Mouse (Mus musculus) kidney, postnatal 14 days (tissue): ENCODE measurements around the gene B3gnt6.
"Not testable (repeated sequence)": the region's sequence is repeated elsewhere in the genome, so short reads cannot be mapped to it uniquely, and the experiment has no call there.

Source experiments
- DNase-seq: peaks from one replicate; pipeline ENCODE4 v3.0.0; 2022; ENCODE audit warnings: mixed read lengths

The B3gnt6 gene

DNA sequence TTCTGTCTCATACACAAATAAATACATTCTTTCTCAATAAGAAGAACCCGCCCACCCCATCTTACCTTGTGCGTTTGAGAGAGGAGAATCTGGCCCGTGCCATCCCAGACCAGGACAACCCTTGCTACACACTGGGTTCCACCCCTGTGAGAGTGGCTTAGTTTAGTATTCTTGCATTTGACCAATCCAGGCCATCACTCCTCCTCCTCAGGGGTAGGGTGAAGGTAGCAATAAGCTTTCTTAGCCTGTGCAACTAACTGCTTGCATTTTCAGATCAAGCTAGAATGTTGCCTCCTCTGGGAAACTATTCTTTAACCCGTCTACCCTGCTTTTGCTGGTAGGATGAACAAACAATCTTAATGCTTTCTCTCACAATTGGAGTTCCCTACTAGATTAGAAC, at the start of gene B3gnt6:
B3gnt6 (minus strand) TSS at position 101 of the 400 bp plus-strand sequence.
- no peak for DNase-seq

DNA sequence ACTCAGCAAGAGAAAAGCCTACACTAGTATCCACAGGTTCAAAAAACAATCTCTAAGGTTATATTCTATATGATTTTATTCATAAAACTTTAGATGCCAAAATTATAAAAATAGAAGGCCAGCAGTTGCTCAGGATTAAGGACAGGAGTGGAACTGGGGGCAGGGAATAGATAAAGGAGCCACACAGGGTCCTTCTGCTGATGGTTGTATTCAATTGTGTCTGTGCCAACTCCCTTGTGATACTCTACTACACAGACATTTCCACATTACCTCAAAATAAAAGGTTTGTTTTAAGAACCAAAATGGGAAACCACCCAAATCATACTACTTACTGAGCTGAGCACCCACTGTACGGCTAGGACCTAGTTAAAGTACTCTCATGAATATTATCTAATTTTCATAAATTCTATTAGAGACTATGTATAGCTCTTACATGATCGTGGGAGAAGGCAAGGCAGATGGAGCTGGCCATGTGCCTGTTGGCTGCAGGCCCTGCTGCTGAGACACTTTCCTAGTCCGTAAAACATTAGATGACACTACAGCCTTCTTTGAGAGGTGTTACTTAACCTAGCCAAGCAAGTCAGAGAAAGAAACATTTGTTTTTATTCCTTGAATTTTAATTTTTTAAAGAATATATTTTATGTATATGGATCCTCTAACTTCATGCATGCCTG, 37.5 kb upstream of the B3gnt6 start:
- no peak for DNase-seq

DNA sequence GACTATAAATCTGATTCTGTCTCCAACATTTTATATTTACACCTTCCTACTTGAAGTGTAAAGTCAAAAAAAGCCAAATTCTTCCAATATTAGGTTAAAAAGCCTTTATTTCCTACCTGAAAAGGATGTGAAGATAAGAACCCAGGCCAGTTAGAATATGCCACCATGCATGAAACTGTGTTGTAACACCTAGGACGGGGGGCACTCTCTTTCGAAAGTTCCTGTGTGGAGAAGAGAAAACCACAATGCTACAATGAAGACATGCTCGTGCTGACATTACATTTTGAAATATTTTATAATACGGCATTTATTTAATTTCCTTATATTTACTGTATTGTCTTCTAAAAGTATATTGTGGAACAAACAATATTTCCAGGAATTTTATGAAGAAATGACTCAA, 24.5 kb upstream of the B3gnt6 start:
- DNase-seq: no peak

DNA sequence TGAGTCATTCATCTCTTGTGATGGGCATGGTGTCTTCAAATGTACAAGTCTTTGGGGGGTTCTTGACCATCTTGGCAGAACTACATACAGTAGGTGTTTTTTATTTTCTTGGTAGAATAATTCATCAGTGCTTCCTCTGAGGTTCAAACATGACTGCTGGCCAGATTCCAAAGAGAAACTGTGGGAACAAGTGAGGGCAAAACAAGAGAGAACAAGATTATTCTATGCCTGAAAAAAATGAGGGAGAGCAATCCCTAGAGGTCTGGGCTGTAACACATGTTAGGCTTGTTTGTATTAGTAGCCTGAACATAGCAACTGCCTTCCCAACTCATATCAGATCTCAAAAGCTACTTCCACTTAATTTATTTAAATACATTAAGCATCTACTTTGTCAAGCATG, 17.4 kb upstream of the B3gnt6 start:
- DNase-seq: no peak

DNA sequence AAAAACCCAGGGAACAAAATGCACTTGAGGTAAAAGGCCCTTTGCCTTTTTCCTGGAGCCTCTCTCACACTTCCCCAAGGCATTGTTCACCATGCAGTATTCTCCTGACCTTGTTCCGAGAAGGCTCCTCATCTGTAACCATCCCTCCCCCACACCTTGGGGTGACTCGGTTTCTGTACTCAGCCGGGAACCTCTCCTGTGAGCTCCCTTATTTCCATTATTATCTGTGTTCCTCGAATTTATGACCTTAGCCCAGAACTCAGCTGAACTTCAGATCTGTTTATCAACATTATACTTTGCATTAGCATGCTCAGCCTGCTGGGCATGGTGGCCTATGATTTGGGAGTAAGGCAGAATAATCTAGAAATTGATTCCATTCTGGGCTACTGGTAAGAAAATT, 3.7 kb upstream of the B3gnt6 start:
- no peak for DNase-seq

DNA sequence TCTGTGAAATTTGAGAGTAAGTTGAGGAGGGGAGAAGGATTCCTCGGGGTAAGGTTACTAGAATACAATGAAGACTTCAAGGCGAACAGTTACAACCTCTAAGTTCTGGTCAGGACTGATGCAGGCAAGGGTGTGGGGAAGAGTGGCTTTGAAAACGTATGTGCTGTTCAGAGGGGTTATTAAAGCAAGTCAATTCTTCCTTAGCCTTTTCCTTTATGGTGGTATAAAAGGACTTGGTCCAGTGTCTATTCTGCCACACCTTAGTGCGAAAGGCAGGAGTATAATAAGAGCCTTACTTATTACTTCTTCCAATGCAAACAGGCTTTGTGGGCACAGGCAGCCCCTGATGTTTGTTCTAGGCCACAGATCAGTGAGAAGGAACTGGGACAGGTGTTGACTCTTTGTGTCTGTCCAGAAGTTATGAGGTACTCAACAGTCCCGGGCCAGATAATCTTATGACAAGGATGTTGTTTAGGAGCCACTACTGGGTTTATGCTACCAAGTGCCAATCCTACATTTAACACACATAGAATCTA, 2.3 kb upstream of the B3gnt6 start:
- DNase-seq: no peak

DNA sequence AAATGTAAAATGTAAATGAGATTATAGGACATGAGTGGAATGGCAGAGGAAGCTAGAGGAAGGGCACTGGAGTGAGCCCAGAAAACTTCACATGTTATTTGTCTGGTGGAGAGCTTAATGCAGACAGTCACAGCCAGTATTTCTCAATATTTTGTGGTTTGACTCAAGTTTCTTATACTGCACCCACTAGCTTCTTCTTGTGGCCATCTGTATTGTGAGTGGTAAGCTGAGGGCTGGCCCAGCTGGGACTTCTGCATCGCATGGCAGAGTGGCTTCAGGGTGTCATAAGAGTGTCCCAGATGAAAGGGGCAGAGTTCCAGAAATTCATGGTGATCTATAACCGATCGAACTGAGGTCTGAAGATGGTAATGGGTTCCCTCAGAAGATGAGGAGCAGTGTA, 1.1 kb upstream of the B3gnt6 start:
- DNase-seq: no peak

DNA sequence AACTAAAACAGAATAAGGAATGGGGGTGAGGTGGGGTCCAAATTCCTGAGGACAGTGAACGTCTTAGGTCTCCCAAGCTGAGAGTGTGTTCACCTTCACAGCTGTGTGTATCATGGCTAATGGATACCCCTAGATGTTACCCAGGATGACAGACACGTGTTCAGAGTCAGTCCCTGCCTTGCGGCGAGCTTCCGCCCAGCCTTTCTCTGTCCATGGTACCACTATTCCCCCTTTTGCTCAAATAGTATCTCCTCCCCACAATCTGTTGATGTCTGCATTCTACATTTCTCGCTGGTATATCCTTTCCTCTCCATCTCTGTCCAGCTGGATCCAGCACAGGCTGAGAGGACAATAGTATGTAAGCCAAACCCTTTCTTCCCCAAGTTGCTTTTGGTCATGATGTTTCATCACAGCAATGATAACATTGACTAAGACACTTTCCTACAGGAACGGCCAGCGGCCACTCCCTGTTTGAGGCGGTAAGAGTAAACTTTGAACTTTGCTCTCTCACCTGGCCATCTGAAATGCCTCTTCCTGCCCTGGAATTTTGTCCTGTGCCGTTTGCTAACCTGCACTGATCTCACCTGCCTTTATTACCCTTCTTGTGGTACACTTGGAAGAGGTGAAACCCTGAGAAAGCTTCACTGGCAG, 4.0 kb downstream of the B3gnt6 start:
- no peak for DNase-seq

DNA sequence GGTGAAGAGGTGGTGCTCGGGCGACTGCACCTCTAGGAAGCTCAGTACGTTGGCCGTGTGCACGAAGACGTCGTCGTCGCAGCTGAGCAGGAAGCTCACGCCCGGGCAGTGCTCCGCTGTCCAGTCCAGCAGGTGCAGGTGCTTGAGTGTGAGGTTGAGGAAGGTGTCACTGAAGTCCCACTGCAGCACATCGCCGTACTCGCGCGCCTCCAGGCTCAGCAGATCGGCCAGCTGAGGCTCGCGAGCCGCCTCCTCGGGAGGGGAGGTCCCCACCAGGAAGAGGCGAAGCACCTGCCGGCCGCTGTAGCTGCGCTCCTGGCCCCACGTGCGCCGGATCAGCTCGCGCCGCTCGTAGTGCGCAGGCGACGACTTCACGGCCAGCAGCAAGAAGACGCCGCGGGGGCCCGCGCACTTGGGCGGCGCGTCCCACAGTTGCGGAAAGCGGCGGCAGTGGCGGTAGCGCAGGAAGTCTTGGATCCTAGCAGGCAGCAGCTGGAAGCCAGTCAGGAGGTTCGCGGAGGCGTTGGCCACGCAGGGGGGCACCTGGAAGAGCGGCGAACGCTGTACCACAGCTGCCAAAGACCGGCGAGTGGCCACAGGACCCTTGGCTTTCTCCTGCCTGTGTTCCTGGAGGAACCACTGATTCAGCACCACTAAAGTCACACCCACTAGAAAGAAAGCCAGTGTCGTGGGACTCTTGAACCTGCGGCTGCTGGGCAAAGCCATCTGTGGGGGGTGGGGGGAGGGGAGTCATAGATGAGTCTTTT, 5.1 kb downstream of the B3gnt6 start:
- peak; percentile 19 for DNase-seq

DNA sequence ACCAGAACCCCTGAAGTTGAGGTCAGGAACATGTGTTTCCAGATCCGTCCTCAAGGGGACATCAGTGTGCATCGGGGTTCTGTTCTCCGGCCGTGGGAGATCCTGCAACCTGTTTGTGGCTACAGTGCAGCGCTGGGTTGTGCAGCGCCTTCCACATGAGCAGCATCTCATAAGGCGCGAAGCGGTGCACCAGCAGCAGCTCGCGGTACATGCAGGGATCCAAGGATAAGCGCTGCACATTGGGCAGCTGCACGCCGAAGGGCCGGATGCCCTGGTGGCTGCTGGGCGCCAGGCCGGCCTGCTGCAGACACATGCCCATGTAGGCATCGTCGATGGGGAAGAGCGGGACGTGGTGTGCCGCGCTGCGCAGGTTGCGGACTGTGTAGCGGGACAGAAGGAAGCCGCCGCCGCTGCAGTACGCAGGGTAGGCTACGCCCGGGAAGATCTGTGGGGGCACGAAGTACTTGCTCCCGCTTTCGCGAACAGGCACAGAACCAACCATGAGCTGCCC, 5.7 kb downstream of the B3gnt6 start:
- DNase-seq: peak; percentile 19

DNA sequence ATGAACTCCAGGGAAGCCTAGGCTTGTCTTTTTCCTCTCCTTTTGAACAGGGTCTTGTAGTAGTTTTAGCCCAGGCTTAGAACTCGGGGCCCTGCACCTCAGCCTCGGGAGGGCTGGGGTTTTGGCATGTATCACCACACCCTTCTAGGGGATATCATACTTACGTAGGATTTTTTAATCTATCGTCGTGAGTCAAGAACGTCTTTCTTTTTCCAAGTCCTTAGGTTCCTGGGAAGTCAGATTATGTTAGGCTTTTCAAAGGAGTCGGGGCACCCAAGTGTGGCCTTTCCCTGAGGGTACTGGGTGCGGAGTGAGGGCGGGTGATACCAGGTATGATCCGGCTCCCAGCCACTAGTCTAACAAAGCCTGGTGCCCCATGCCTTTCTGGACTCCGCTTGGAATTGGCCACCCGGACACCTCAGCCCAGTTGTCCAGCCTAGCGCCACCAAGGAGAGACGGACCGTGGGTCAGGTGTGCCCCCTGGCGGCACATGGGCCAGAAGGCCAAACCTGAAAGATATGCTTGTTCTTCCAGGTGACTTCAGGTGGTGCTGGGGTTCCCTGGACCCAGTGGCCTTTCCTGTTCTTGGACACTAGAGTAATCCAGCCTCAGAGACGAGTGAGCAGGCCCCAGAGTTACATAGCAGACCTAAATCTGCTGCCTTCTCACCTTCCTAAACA, 7.6 kb downstream of the B3gnt6 start:
- DNase-seq: peak; percentile 65

DNA sequence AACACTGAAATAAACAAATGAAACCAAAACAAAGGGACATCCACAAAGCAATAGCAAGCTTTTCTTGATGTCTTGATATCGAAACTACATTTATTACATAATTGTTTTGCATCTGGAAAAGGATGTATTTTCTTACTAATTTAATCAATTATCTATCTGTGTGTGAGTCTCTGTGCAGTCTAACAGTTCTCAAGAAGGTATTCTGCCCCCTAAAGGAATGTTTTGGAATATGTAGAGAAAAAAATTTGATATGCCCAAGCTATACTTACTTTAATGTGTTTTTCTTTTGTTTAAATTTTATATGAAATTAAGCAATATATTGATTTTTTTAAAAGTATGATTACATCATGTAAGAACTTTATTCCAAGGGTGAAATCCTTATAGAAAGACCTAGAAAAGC, 8.7 kb downstream of the B3gnt6 start:
- no peak for DNase-seq

DNA sequence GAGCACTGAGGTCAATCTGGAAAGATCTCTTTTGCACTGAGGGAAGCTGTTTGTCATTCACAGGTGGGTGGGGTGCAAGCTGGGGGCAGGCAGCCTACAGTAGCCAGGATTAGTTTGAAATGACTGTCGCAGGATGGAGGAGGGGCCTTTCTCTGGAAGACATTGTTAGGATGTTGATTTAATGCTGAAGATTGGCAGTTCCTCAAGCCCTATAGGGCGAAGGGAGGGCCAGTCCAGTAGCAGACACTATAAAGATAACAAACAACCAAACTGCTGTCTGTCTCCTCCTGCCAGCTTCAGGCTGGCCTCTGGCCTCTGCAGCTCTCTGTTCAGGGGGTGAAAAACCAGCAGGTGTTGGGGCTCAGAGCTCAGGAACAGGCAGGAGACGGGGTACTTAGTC, 9.5 kb downstream of the B3gnt6 start:
- DNase-seq: no peak

DNA sequence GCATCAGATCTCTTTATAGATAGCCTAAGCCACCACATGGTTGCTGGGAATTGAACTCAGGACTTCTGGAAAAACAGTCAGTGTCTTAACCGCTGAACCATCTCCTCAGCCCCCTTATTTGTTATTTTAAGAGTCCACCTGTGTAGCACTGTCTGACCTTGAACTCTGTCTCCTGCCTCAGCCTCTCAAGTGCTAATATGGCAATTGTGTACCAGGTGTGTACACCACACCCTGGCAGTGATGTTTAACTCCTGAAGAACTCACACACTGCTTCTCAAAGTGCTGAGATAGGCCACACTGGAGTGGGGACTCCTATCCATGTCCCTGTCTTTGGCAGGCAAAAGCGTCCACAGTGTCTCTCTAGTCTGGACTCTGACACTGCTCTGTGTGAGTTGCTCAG, 10.6 kb downstream of the B3gnt6 start:
- DNase-seq: no peak

DNA sequence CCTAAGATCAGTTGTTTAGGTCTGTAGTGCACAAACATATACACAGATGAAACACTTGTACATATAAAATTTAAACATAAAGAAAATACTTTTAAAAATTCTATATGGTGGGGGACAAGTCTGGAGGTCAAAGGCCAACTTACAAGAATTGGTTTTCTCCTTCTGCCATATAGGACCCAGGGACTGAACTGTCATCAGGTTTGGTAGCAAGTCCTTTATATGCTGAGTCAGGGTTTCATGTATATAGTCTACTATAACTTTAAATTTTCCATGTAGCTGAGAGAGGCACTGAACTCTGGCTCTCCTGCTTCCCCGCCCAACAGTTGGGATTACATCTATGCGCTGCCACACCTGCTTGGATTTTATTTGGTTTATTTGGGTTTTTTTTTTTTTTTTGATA, 11.0 kb downstream of the B3gnt6 start:
- no peak for DNase-seq

DNA sequence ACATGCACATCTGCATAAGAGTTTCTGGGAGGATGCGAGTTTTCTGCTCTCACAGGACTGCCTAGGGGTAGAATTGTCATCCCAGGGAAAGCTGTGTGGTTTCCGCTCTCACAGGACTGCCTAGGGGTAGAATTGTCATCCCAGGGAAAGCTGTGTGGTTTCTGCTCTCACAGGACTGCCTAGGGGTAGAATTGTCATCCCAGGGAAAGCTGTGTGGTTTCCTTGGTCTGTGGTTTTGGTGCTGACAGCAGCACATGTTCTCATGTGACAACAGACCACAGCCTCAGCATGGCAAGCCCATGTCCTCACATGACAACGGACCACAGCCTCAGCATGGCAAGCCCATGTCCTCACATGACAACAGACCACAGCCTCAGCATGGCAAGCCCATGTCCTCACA, 11.9 kb downstream of the B3gnt6 start:
- DNase-seq: not testable (repeated sequence)

DNA sequence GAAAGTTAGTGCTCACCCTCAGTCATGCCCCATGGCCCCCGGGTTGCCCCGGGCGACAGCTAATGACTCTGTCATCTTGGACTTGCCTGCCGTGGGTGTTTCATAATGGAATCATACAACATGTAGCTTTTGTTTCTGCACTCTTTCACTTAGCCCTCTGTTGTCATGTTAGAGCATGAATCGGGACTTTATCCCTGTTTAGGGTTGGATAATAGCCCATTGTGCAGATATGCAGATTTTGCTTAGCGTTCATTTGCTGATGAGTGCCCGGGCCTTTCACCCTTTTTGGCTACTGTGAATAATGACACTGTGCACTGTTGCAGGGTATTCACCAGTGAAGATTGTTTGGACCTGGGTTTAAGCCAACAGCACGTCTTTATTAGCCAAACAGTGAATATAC, 12.6 kb downstream of the B3gnt6 start:
- no peak for DNase-seq

DNA sequence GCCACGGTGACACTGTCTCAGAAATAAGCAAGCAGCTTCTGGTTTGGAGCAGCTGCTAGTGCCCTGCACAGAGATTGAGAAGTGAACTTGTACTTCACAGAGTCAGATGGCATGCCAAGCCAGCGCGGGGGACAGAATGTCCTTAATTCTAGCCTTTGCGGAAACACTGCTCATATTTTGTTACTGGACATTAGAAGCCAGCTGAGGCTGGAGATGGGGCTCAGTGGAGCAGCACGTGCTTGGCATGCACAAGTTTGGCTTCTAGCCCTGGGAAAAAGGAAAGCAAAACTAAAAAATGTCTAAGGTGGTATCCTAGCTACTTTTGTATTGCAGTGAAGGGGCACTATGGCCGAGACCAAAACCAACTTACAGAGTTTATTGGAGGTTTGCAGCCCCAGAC, 14.0 kb downstream of the B3gnt6 start:
- DNase-seq: peak; percentile 56

DNA sequence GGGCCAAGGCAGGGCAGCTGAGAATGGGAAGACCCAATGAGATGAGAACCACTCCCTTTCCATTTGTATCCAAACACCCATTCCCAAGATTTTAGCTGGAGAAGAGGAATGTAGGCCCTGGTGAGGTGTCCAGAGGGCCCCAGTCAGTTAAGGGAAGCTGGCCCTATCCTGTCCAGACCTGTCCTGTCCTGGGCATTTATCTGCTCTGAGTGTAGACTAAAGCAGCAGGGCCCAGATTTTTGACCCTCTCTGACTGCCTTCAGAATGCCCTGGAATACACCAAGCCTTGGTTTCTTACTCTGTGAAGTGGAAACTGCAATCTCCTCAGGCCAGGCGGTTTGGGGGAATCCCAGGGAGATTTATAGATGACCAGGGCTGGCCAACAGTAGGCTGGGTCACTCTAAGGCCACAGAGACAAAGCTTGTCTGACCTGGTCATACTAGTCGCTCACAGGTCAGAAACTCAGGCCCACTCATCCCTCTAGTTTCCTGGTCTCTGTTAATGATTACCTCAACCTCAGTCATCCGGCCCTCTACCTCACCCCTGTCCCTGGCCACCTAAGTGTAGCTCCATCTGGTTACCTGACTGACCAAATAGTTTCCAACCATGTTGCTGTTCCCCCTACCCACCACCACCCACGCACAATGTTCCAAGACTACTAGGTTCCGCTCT, 20.6 kb downstream of the B3gnt6 start:
- peak; percentile 59 for DNase-seq

DNA sequence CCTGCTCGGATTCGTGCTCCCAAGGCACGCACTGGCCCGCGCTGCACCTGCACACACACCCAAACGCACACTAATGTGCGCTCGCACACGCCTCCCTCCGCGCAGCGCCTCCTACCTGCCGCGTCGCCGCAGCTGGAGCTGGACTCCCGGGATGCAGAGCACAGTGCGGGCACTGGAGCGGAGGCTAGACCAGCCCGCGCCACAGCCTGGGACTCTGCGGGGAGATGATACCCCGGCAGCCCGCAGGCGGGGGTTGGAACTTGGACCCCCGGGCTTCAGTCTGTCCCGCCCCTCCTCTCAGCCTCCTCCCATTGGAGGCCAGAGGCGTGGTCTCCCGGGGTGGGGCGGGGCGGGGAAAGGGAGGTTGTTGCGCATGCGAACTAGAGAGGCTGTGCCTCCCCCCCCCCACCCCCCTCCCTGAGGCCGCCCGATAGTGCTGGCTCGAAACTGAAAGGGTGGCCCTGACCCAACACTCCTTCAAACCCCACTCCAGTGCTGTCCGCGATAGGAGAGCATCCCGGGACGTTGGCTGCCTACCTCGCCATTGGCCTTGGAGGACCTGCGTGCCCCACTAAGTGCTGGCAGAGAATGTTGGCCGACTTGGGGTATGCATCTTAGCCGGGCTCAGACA, 21.2 kb downstream of the B3gnt6 start, which contains the start of gene Capn5:
Capn5 (minus strand) TSS at position 346 of the 631 bp plus-strand sequence.
- peak; percentile 80 for DNase-seq

DNA sequence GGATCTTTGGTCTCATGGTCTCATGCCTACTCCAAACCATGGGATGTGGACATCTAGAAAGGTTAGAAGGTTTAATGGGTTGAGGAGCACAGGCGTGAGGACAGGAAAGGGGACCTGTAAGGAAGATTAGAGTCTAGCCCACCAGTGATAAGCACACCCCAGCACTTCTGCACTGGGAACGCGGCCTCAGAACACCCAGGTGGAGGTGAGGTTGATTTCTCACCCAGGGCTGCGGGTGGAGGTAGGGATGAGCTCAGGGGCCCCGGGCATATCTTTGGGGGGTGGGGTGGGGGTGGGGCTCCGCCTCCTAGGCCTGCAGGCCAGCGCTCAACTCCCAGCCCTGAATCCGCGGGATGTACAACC, 21.7 kb downstream of the B3gnt6 start:
- no peak for DNase-seq

DNA sequence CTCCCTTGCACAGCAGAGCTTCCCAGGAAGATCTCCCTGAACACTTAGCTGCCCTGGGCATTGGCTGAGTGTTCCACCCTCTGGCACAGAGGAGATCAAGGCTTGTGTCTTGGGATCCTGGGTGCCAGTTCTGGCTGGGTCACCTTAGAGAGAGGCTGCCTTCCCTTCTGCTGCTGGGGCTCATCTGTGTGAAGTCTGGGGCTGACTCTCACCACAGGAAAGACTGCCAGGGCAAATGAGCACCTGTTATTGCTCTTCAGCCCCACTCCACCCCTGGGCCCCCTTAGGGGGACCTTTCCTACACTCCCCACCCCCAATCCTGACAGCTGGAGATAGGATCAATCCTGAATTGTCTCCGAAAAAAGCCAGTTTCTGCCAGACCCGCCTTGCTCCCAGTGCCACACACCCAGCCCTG, 22.2 kb downstream of the B3gnt6 start:
- DNase-seq: no peak
